Mouse (Mus musculus) thymus, postnatal 0 days (tissue): ENCODE measurements around the gene Prss34. TPM values are rescaled to one million over a fixed set of nuclear protein-coding genes. Genes with fewer than 3 reads are reported as not detected.

Source experiments
- DNase-seq: peaks from one replicate; pipeline ENCODE4 v3.0.0-alpha.2; 2015; ENCODE audit warnings: low spot score
- polyA plus RNA-seq: library from polyadenylated mRNA; unstranded; fragments of >200 nt; fragmentation: Nextera tagmentation; extraction: Ambion mirVana; gene quantifications from 2 replicates; pipeline ENCODE4 v1.2.1, GENCODE M21; 2015

The Prss34 gene
- polyA plus RNA-seq, 1 experiment from 2014 or later: 1.2 TPM

DNA sequence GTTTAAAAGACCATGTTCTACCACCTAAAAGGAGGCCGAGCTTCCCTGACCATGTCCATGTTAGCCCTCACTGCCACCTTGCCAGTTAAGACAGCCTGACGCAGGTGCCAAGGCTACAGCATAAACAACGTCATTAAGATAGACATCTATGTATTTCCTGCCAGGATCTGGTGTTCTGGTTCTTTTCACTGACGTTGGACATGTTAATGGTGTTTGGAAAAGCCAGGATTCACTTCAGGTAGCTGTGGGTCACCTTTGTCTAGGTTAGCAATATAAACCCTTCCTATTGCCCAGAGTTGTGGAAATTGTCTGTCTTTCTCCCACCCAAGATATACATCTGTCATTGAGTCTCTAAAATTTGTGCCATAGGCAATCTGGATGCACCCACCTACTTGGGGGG lies 10.2 kb downstream of the Prss34 start, which contains the start of gene Prss28:
TSS of gene Prss28 (plus strand) at position 301 of the 400 bp plus-strand sequence.
- DNase-seq: no peak

DNA sequence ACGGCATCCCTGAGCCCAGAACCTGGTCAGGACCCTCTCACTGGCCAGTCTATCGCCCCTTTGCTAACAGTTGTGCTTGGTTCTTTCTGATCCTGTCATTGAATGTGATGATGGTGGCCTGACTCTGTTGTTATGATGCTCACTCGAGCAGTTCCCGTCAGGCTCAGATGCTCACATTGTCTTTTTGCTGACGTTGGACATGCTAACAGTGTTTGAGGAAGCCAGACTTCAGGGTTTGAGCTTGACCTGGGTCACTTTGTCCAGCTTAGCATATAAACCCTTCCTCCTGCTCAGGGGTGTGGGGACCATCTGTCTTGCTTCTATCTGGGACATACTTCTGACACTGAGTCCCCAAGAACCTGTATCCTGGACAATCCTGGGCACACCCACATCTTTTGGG lies 20.2 kb downstream of the Prss34 start, which contains the start of gene Prss29:
TSS of gene Prss29 (plus strand) at position 301 of the 400 bp plus-strand sequence.
- DNase-seq: no peak

DNA sequence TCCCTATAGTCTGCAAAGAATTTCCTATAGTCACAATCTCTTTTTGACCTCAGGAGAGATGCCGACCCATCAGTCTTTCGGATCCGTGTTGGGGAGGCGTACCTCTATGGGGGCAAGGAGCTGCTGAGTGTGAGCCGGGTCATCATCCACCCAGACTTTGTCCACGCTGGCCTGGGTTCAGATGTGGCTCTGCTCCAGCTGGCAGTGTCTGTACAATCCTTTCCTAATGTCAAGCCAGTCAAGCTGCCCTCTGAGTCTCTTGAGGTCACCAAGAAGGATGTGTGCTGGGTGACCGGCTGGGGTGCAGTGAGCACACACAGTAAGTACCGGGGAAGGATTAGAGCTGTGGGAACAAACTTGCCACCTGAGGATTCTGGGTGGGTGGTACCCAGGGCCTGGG lies 22.6 kb downstream of the Prss34 start:
- no peak for DNase-seq

DNA sequence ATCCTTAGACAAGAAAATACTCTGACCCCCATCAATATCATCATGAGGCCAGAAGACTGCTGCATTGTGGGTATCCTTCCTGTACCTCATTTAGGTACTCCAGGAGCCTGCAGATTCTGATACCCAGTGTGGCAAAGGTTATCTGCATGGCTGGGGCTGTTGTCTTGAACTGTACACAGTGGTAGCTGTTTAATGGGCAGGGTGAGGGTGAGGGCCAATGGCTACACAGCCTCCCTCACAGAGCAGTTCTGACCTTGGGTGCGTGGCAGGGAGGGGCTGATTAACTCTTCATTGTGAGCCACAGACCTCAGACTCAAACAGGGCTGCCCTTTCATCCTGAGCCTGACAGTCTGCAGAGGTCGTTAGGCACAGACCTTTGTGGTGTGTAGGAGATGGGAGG lies 24.7 kb downstream of the Prss34 start:
- no peak for DNase-seq

DNA sequence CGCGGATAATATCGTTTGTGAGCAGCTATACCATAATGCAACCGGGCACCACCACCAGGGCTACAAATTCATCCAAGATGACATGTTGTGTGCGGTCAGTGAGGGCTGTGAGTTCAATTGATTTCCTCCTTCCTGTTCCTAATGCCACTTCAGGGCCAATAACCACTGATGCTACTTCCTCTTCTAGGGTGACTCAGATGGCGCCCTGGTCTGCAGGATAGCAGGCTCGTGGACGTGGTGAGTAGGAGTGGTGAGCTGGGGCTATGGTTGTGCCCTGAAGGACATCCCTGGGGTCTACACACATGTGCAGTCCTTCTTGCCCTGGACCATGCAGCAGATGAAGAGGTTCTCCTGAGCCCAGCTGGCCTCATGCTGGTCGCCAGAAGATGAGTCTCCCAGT lies 34.1 kb downstream of the Prss34 start:
- no peak for DNase-seq

DNA sequence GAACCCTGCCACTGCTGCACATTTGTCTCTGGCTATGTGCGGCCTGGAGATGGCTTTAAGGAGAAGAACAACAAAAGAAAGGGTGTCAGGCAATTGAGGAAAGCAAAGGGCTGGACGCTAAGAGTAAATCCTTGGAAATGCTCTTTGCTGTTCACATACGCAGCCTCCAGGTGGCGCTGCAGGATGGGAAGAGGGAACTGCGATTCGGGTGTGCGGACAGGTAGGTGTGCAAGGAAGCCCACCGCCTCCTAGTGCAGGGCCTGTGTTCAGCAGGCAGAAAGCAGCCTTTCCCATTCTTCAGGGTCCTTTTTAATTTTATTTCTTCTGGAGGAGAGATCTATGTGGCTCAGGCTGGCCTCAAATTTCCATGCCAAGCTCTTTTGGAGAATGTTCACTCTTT lies 35.7 kb downstream of the Prss34 start:
- peak; percentile 62 for DNase-seq

DNA sequence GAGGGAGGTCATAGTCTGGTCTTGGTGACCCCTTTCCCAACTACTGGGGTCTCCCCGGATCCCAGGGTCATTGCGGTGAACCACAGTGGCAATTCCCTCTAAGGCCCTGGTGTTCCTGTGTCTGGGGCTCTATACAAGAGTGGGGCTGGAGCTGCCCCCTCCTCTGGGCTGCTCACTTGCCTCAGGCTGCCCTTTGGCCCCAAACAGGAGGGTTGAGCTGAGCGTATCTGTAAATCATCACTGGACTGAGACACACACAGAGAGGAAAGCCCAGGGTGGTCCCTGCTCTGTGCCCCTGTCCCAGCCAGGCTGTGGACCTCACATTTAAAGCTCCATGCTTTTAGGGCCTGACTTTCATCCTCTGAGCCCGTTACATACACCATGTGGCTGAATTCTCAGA lies 40.0 kb downstream of the Prss34 start:
- DNase-seq: no peak

DNA sequence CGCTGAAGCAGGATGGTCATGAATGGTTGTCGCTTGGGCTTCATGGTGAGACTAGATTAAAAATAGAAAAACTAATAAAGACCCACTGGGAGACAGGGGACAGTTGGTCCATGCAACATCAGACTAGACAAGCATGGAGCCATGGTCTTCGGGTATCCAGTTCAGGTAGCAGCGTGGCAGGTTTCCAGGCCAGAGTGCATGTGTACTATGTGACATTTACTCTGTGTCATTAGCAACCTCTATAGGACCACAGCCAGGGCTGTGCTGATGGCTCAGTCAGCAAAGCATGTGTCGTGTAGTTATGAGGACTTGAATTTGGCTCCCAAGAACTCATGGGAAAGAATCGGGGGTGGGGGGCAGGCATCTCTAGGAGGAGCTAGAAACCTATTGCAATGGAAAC lies 41.8 kb downstream of the Prss34 start:
- DNase-seq: no peak

DNA sequence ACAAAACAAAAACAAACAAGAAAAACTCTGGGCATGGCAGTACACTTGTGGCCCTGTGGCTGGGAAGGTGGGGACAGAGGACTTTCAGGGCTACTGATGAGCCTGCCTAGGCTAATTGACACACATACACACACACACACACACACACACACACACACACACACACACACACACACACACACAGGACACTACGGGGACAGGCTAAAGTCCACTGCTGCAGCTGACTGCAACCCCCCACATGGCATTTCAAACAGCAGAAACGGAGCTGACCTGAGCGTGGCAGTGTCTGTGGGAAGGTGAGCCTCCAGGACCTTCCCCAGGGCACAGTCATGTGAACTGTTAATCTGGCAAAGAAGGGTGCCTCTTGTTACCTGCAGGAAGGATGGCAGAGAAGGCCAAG lies 43.3 kb downstream of the Prss34 start:
- no peak for DNase-seq

DNA sequence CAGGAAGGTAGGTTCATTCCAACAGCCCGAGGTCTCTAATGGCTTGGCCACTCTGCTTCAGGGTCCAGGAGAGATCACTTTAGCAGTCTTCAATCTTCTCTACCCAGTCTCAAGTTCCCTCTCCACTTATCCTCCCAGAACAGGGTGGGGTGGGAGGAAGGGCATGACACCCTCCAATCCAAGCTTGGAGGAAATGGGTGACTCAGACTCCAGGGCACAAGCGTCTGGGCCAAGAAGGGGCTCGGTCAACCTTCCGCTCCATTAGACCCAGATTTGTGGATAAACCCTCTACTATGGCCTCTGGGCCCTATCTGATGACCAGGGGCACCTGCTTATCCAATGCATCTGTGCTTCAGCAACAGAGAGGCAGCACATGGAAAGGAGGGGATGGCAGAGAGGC lies 47.3 kb downstream of the Prss34 start, which contains the start of gene Tpsab1:
TSS of gene Tpsab1 (minus strand) at position 101 of the 400 bp plus-strand sequence.
- DNase-seq: no peak

Other genes starting within 250 kb of the Prss34 start
- 5.5 and 6.0 TPM in 2 replicates for gene Tmem204, start 214.8 kb upstream of the Prss34 start, polyA plus RNA-seq
- 19.2 and 19.8 TPM in 2 replicates for gene Telo2, start 182.4 kb upstream of the Prss34 start, polyA plus RNA-seq
- 0.12 TPM in 1 of 2 replicates, not detected in the other for gene Ptx4, start 177.6 kb upstream of the Prss34 start, polyA plus RNA-seq
- gene Clcn7, start 165.0 kb upstream of the Prss34 start, polyA plus RNA-seq: 12.7 and 15.0 TPM in 2 replicates
- 0.07 and 0.10 TPM in 2 replicates for gene Ccdc154, start 135.9 kb upstream of the Prss34 start, polyA plus RNA-seq
- 0.19 TPM in 1 of 2 replicates, not detected in the other for gene Gm38655, start 122.9 kb upstream of the Prss34 start, polyA plus RNA-seq
- 34.4 and 34.5 TPM in 2 replicates for gene BC003965, start 113.8 kb upstream of the Prss34 start, polyA plus RNA-seq
- 12.4 and 13.9 TPM in 2 replicates for gene Unkl, start 110.0 kb upstream of the Prss34 start, polyA plus RNA-seq
- 60.4 and 61.6 TPM in 2 replicates for gene Gnptg, start 58.3 kb upstream of the Prss34 start, polyA plus RNA-seq
- 73.5 and 74.0 TPM in 2 replicates for gene Tsr3, start 58.2 kb upstream of the Prss34 start, polyA plus RNA-seq
- 28.9 and 32.5 TPM in 2 replicates for gene Baiap3, start 42.0 kb upstream of the Prss34 start, polyA plus RNA-seq
- 772 and 787 TPM in 2 replicates for gene Ube2i, start 23.8 kb upstream of the Prss34 start, polyA plus RNA-seq
- gene Prss28, start 10.3 kb downstream of the Prss34 start, polyA plus RNA-seq: 0.30 TPM in 1 of 2 replicates, not detected in the other
- 1.6 and 1.9 TPM in 2 replicates for gene Prss29, start 20.3 kb downstream of the Prss34 start, polyA plus RNA-seq
- 0.30 and 0.40 TPM in 2 replicates for gene Tpsab1, start 47.2 kb downstream of the Prss34 start, polyA plus RNA-seq
- 8.0 and 9.1 TPM in 2 replicates for gene Tpsb2, start 67.9 kb downstream of the Prss34 start, polyA plus RNA-seq
- gene Tpsg1, start 70.9 kb downstream of the Prss34 start, polyA plus RNA-seq: 0.36 and 0.52 TPM in 2 replicates
- 0.17 and 0.18 TPM in 2 replicates for gene Cacna1h, start 135.4 kb downstream of the Prss34 start, polyA plus RNA-seq
- gene Tekt4, start 156.2 kb downstream of the Prss34 start, polyA plus RNA-seq: 0.20 and 0.53 TPM in 2 replicates
- gene Sstr5, start 198.9 kb downstream of the Prss34 start, polyA plus RNA-seq: 0.05 and 0.07 TPM in 2 replicates